Mouse (Mus musculus) myocyte (in vitro differentiated cells): ENCODE data around the gene Abca13.

Experiments used
- CEBPB ChIP-seq: IDR thresholded peaks from 2 replicates; pipeline ENCODE4 v1.6.1; 2011; ENCODE audit warnings: mild to moderate bottlenecking, moderate library complexity; ENCODE audit not compliant: poor library complexity, insufficient read depth, severe bottlenecking
- MAX ChIP-seq: IDR thresholded peaks from one replicate; pipeline ENCODE4 v1.6.1; 2011; ENCODE audit warnings: low read depth, mild to moderate bottlenecking, control low read depth
- POLR2A ChIP-seq: IDR thresholded peaks from one replicate; pipeline ENCODE4 v1.6.1; 2011; ENCODE audit warnings: low read depth, mild to moderate bottlenecking, control low read depth, moderate library complexity; ENCODE audit not compliant: insufficient read length
- TCF12 ChIP-seq: IDR thresholded peaks from one replicate; pipeline ENCODE4 v1.6.1; 2011; ENCODE audit warnings: mild to moderate bottlenecking, control low read depth; ENCODE audit not compliant: poor library complexity, insufficient read depth, severe bottlenecking
- TCF3 ChIP-seq: IDR thresholded peaks from one replicate; pipeline ENCODE4 v1.6.1; 2011; ENCODE audit warnings: low read depth, control low read depth; ENCODE audit not compliant: insufficient read length
- USF1 ChIP-seq: IDR thresholded peaks from one replicate; pipeline ENCODE4 v1.6.1; 2011; ENCODE audit warnings: low read depth, mild to moderate bottlenecking, control low read depth, moderate library complexity

DNA sequence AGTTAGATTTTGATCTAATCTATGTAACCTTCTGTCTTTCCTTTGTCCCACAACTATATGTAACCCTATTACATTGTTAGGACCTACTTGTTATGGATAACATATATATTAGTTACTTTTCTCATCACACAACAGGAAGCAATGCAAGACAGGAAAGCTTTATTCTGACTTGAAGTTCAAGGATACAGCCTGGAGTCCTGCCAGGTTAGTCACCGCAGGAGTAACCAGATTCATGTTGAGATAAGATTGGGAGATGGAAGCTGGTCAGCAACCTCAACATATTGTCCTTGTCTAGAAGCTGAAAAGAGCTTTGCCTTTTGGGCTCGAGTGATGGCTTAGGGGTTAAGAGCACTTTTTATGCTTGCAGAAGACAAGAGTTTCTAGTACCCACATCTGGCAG lies 43.5 kb upstream of the Abca13 start:
- TF ChIP-seq MAX (no peak), POLR2A (no peak), USF1 (no peak), CEBPB (no peak), TCF12 (no peak), TCF3 (no peak)
